Mouse (Mus musculus): Measurements from ENCODE around the gene Scaf1.

The Scaf1 gene

GRCm38 (mm10) chr7:44983944-44984832 lies 32.0 kb downstream of the Scaf1 start:
- DNase-seq, result no peak

- DNase-seq, result peak; percentile 94
Observed at GRCm38 (mm10) chr7:44983085-44983484, 33.1 kb downstream of the Scaf1 start.

- DNase-seq, result no peak
Observed at GRCm38 (mm10) chr7:44981539-44981938, 34.6 kb downstream of the Scaf1 start.

- no peak for DNase-seq
Observed at GRCm38 (mm10) chr7:44978300-44978699, 37.9 kb downstream of the Scaf1 start.

GRCm38 (mm10) chr7:44975117-44975419 lies 41.1 kb downstream of the Scaf1 start:
- DNase-seq, result no peak

GRCm38 (mm10) chr7:44974383-44975116 lies 41.6 kb downstream of the Scaf1 start, which contains the start of gene Cpt1c:
Gene Cpt1c, minus strand, starts transcription at chr7:44974851.
- DNase-seq, result peak; percentile 88

GRCm38 (mm10) chr7:44973415-44974130 lies 42.6 kb downstream of the Scaf1 start:
- DNase-seq, result no peak

- DNase-seq, result no peak
Observed at GRCm38 (mm10) chr7:44971142-44971541, 45.0 kb downstream of the Scaf1 start.

GRCm38 (mm10) chr7:44970231-44970691 lies 45.9 kb downstream of the Scaf1 start:
- peak; percentile 92 for DNase-seq

- no peak for DNase-seq
Observed at GRCm38 (mm10) chr7:44966638-44967037, 49.5 kb downstream of the Scaf1 start.

- no peak for DNase-seq
Observed at GRCm38 (mm10) chr7:44965975-44966374, 50.2 kb downstream of the Scaf1 start.

- no peak for DNase-seq
Observed at GRCm38 (mm10) chr7:44964990-44965389, 51.2 kb downstream of the Scaf1 start.

GRCm38 (mm10) chr7:44962831-44963230 lies 53.3 kb downstream of the Scaf1 start:
- peak; percentile 4 for DNase-seq

GRCm38 (mm10) chr7:44962337-44962736 lies 53.8 kb downstream of the Scaf1 start:
- DNase-seq, result peak; percentile 4

- no peak for DNase-seq
Observed at GRCm38 (mm10) chr7:44960512-44960910, 55.7 kb downstream of the Scaf1 start.

GRCm38 (mm10) chr7:44959874-44960511 lies 56.2 kb downstream of the Scaf1 start:
- no peak for DNase-seq

- no peak for DNase-seq
Observed at GRCm38 (mm10) chr7:44959281-44959680, 56.9 kb downstream of the Scaf1 start.

- DNase-seq, result peak; percentile 72
Observed at GRCm38 (mm10) chr7:44958208-44958607, 58.0 kb downstream of the Scaf1 start.

GRCm38 (mm10) chr7:44957183-44957835 lies 58.9 kb downstream of the Scaf1 start:
- peak; percentile 44 for DNase-seq

- DNase-seq, result peak; percentile 8
Observed at GRCm38 (mm10) chr7:44956266-44956665, 59.9 kb downstream of the Scaf1 start.

GRCm38 (mm10) chr7:44955628-44956027 lies 60.5 kb downstream of the Scaf1 start:
- DNase-seq, result peak; percentile 21
